Mouse (Mus musculus) liver, embryonic 16.5 days (tissue): ENCODE measurements around the gene Mepce. TPM values are rescaled to one million over a fixed set of nuclear protein-coding genes. Genes with fewer than 3 reads are reported as not detected.
A peak's percentile ranks its signal among the peaks of the same experiment; 100 is the strongest.

ENCODE experiments used
- ATAC-seq: fragments of 200-750 bp; cut with Nextera tagmentation; 2 replicates; pipeline ENCODE4 v1.8.0; 2017; ENCODE audit warnings: low read depth, mild to moderate bottlenecking, moderate number of reproducible peaks, moderate library complexity
- H3K27ac ChIP-seq: fragments of 300-500 bp; sonication (generic); 2 replicates; pipeline ENCODE4 v1.5.1; 2014; ENCODE audit warnings: mild to moderate bottlenecking, low read length
- H3K27me3 ChIP-seq: fragments of 300-500 bp; sonication (generic); 2 replicates; pipeline ENCODE4 v1.6.1; 2014; ENCODE audit warnings: low read depth, low read length, mixed read lengths; ENCODE audit not compliant: control insufficient read depth, insufficient read depth
- H3K36me3 ChIP-seq: fragments of 300-500 bp; sonication (generic); 2 replicates; pipeline ENCODE4 v1.6.1; 2014; ENCODE audit warnings: mild to moderate bottlenecking; ENCODE audit not compliant: control insufficient read depth, insufficient read depth
- H3K4me1 ChIP-seq: fragments of 300-500 bp; sonication (generic); 2 replicates; pipeline ENCODE4 v1.6.1; 2014; ENCODE audit warnings: low read depth, low read length, mixed read lengths; ENCODE audit not compliant: control insufficient read depth
- H3K4me2 ChIP-seq: fragments of 300-500 bp; sonication (generic); 2 replicates; pipeline ENCODE4 v1.6.1; 2014; ENCODE audit warnings: low read depth, low read length, mixed read lengths
- H3K4me3 ChIP-seq: fragments of 300-500 bp; sonication (generic); 2 replicates; pipeline ENCODE4 v1.5.1; 2014; ENCODE audit warnings: low read depth, mild to moderate bottlenecking, low read length
- H3K9ac ChIP-seq: fragments of 300-500 bp; sonication (generic); 2 replicates; pipeline ENCODE4 v1.6.1; 2014; ENCODE audit warnings: low read depth, low read length
- H3K9me3 ChIP-seq: fragments of 300-500 bp; sonication (generic); replicated peaks from 2 replicates; pipeline ENCODE4 v1.6.1; 2016; ENCODE audit warnings: low read length; ENCODE audit not compliant: control insufficient read depth
- WGBS: fragments of 180-500 bp; shearing (Covaris S2); extraction: QIAGEN DNeasy Blood & Tissue Kit; methylation state at CpG from one replicate; pipeline ENCODE4 v1.1.7; 2014; ENCODE audit not compliant: insufficient replicate concordance; 5-methylcytosine and 5-hydroxymethylcytosine counted together
- polyA plus RNA-seq: library from polyadenylated mRNA; unstranded; fragments of >200 nt; fragmentation: Nextera tagmentation; extraction: Ambion mirVana; gene quantifications from 2 replicates; pipeline ENCODE4 v1.2.1, GENCODE M21; 2015

Gene Mepce
- polyA plus RNA-seq, 1 experiment from 2014 or later, result 3.8 TPM

DNA sequence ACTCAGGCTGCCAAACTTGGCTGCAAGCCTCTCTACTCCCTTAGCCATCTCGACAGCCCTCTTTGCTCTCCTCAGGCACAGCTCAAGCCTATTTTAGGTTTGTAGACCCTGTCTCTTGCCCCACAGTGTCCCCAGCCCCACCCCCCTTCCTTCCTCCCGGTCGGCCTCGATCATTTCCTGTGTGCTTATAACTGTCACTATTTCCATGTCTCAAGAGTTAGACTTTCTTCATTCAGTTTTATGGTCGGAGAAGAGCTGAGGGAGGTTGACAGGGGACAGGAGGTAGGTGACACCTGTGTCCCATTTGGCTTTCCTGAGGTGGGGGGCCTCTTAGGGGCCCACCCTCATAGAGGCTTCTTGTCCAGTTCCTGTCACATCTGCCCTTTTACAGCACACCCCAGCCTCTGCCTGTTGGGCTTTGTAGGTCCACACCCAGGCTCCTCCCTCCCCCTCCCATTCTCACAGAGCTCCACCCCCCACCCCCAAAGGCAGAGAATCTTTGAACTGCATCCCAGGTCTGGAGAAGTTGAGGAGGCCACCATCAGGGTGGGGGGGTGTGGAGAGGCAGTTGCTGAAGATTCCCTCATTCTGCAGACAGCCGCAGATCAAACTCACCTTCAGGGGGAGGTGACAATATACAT lies 38.1 kb downstream of the Mepce start:
- H3K4me1 ChIP-seq, result peaks cover 36% of the 10 kb centered on the region

DNA sequence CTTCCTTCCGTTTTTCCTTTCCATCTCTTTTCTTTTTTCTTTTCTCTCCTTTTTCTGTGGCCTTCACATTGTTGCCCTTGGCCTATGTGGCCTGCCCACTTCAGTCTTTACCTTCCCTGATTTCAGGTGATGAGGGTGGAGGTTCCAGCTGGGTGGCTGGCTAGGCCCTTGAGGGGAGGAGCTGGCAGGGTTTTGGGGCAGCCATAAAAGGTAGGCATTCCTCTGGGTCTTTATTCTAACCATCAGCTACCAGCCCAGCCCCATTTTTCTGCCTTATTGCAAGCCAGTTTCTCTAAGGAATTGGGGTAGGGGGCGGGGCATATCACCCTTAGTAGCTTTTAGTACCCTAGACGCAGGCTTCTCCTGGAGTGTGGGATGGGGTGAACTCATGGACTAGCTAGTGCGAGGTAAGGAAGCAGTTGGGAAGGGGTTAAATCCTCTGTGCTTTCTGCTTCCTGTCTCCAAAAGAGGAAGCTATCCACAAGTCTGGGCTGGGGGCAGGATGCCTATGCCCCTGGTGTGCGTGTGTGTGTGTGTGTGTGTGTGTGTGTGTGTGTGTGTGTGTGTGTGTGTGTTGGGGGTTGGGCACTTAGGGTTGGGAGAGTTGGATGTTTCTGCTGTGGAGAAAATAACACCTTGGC lies 39.2 kb downstream of the Mepce start:
- ATAC-seq, result no peak
- Histone ChIP-seq H3K36me3 (peaks cover 18% of the 10 kb centered on the region), H3K4me1 (peaks cover 36% of the 10 kb centered on the region)

More for the DNA sequence above, 38.1 kb downstream of the Mepce start:
- H3K27ac ChIP-seq, result peak overlapping the region; percentile 99
- H3K27me3 ChIP-seq, result no peaks in the 10 kb centered on the region
- H3K9ac ChIP-seq, result peak overlapping the region; percentile 43; the same call in 1 of the 2 replicates
- H3K9me3 ChIP-seq, result no peaks in the 10 kb centered on the region
- ATAC-seq, result no peak
- peak overlapping the region; percentile 88 for H3K4me3 ChIP-seq
- WGBS, result 19% methylated on average over 6 of the region's 6 CpGs
- H3K36me3 ChIP-seq, result peaks cover 20% of the 10 kb centered on the region
- peak overlapping the region; percentile 97 for H3K4me2 ChIP-seq

DNA sequence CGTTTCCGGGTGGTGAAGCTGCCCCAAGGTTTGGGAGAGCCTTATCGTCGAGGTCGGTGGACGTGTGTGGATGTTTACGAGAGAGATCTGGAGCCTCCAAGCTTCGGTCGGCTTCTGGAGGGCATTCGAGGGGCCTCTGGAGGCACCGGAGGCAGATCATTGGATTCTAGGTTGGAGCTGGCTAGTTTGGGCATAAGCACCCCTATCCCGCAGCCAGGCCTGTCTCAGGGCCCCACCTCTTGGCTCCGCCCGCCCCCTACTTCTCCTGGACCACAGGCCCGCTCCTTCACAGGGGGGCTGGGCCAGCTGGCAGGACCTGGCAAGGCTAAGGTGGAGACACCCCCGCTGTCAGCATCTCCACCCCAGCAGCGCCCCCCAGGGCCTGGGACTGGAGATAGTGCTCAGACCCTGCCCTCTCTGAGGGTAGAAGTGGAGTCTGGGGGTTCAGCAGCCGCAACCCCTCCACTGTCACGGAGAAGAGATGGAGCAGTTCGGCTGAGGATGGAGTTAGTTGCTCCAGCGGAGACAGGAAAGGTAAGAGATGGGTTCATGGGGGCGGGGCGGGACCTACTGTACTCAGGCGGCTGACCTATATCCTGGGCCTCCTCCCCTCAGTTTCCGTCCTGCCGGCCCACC lies 40.0 kb downstream of the Mepce start:
- ATAC-seq, result peak; percentile 41
- peaks cover 36% of the 10 kb centered on the region for H3K4me1 ChIP-seq
- peak overlapping the region; percentile 88 for H3K4me3 ChIP-seq
- H3K27ac ChIP-seq, result peak overlapping the region; percentile 99
- H3K27me3 ChIP-seq, result no peaks in the 10 kb centered on the region
- 2% methylated on average over 26 of the region's 26 CpGs for WGBS
- peak overlapping the region; percentile 98 for H3K9ac ChIP-seq
- H3K9me3 ChIP-seq, result no peaks in the 10 kb centered on the region
- H3K36me3 ChIP-seq, result peaks cover 14% of the 10 kb centered on the region
- H3K4me2 ChIP-seq, result peak overlapping the region; percentile 97

More for the DNA sequence above, 39.2 kb downstream of the Mepce start:
- peak overlapping the region; percentile 98 for H3K9ac ChIP-seq
- no peaks in the 10 kb centered on the region for H3K9me3 ChIP-seq
- no peaks in the 10 kb centered on the region for H3K27me3 ChIP-seq
- peak overlapping the region; percentile 88 for H3K4me3 ChIP-seq
- 22% methylated on average over 5 of the region's 5 CpGs for WGBS
- peak overlapping the region; percentile 97 for H3K4me2 ChIP-seq
- H3K27ac ChIP-seq, result peak overlapping the region; percentile 99

DNA sequence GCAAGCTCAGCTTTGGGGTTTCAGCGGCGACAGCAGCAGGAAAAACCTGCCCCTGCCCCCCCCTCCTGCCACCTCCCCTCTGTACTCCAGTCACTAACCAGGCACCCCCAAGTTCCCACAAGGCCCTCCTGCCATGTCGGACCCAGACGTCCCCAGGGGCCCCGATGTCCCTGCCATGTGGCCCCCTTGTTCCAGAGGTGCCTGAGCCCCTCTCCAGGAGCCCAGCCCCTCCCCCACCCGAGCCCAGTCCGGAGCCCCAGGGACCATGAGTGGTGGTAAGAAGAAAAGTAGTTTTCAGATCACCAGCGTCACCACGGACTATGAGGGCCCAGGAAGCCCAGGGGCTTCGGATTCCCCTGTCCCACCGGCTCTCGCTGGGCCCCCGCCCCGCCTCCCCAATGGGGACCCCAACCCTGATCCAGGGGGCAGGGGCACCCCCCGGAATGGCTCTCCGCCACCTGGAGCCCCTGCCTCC lies 40.6 kb downstream of the Mepce start:
- WGBS, result 0% methylated on average over 16 of the region's 16 CpGs
- peaks cover 39% of the 10 kb centered on the region for H3K4me1 ChIP-seq

DNA sequence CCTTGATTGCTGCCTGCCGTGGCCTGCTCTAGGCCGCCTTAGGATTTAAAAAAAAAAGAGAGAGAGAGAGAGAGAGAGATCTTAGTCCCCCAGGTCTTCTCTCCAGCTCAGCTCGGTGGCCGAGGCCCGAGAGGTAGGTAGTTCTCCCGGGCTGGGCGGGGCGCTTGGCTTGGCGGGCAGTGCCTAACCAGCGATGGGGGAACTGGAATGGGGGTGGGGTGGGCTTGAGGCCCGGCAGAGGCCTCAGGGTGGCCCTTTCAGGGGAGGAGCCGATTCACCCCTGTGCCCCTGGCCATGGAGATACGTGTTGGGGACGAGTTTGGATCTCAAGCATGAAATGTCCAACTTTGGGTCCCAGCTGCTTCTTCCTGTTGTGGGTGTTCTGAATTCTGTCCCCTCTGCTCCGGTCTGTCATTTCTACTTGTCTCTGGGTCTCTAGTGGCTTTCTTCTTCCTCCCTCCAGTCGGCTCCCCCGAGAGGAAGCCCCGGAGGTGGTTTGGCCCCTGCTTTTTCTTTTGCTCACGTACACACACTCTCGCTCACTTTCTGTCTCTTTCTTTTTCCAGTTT lies 41.1 kb downstream of the Mepce start:
- Histone ChIP-seq H3K27ac (peak overlapping the region; percentile 99), H3K9ac (peak overlapping the region; percentile 98), H3K4me3 (peak overlapping the region; percentile 88), H3K4me1 (peaks cover 44% of the 10 kb centered on the region), H3K36me3 (peaks cover 5% of the 10 kb centered on the region), H3K4me2 (peak overlapping the region; percentile 97), H3K9me3 (no peaks in the 10 kb centered on the region), H3K27me3 (no peaks in the 10 kb centered on the region)
- WGBS, result under 1% methylated on average over 20 of the region's 20 CpGs
- peak; percentile 63 for ATAC-seq

More for the DNA sequence above, 40.6 kb downstream of the Mepce start:
- H3K36me3 ChIP-seq, result peaks cover 10% of the 10 kb centered on the region
- peak overlapping the region; percentile 88 for H3K4me3 ChIP-seq
- peak overlapping the region; percentile 97 for H3K4me2 ChIP-seq
- ATAC-seq, result no peak
- H3K27ac ChIP-seq, result peak overlapping the region; percentile 99
- H3K9ac ChIP-seq, result peak overlapping the region; percentile 98
- H3K9me3 ChIP-seq, result no peaks in the 10 kb centered on the region
- H3K27me3 ChIP-seq, result no peaks in the 10 kb centered on the region

DNA sequence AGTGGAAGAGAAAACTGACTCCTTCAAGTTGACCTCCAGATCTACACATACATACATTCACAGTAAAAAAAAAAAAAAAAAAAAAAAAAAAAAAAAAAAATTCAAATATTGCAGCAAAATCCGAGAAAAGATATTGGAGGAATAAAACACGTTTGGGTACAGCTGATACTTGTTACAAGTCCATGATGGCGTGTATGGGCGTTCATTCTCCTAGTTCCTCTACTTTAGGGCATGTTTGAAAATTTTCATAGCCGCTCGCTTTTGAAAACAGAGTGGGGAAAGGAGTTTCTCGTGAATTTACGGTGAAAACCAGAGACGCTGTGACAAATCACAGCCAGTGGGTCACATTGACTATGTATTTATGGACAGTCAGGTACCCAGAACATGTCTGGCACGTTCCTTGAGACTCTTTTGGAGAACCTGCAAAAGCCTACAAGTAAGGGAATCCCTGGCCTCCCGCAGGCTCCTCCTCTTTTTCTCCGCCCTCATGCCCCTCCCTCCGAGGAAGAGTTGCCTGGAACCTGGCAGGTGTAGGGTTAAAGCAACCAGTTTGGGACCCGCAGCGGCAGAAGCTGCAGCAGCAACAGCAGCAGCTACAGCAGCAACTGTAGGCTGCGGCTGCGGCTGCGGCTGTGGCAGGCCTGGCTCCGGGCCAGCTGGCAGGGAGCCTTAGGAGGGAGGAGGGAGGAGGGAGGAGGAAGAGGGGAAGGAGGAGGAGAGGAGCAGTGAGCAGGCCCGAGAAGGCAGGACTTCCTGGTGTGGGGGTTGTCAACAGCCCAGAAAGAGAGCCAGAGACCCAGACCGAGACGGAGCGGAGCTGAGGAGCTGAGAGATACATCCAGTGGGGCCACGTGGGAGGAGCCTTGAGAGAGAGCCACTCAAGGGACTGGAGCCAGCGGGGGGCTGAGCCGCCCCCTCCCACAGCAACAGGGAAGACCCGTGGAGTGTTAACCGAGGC lies 42.0 kb downstream of the Mepce start, which contains the start of gene Tsc22d4:
Tsc22d4 (plus strand) TSS at position 517 of the 958 bp plus-strand sequence.
- Histone ChIP-seq H3K4me2 (peak within 1 kb of the TSS; percentile 97), H3K27ac (peak within 1 kb of the TSS; percentile 99), H3K27me3 (no peaks in the 10 kb centered on the region), H3K9me3 (no peaks in the 10 kb centered on the region), H3K4me3 (peak within 1 kb of the TSS; percentile 88), H3K9ac (peak within 1 kb of the TSS; percentile 98), H3K4me1 (peaks cover 53% of the 10 kb centered on the region), H3K36me3 (no peaks in the 10 kb centered on the region)
- WGBS, result 4% methylated on average over 28 of the region's 28 CpGs
- ATAC-seq, result peak; percentile 74

DNA sequence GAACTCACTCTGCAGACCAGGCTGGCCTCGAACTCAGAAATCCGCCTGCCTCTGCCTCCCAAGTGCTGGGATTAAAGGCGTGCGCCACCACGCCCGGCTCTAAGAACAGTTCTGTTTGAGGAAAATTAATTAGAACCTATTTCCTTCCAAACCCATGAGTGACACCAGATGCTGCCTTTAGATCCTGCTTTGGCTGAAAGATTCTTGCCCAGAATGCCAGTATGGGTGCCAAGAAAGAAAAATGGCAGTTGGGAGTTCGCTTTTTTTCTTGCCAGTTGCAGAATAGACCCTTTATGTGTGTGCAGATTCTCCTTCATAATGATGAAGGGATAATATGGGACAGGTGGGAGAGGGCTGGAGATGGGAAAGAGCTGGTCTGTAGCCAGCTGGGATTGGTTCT lies 43.3 kb downstream of the Mepce start:
- ATAC-seq, result no peak
- Histone ChIP-seq H3K36me3 (no peaks in the 10 kb centered on the region), H3K27me3 (no peaks in the 10 kb centered on the region), H3K4me3 (no peak overlapping the region), H3K4me2 (no peak overlapping the region), H3K9ac (no peak overlapping the region), H3K9me3 (no peaks in the 10 kb centered on the region), H3K27ac (no peak overlapping the region), H3K4me1 (peaks cover 56% of the 10 kb centered on the region)
- 84% methylated on average over 7 of the region's 7 CpGs for WGBS

DNA sequence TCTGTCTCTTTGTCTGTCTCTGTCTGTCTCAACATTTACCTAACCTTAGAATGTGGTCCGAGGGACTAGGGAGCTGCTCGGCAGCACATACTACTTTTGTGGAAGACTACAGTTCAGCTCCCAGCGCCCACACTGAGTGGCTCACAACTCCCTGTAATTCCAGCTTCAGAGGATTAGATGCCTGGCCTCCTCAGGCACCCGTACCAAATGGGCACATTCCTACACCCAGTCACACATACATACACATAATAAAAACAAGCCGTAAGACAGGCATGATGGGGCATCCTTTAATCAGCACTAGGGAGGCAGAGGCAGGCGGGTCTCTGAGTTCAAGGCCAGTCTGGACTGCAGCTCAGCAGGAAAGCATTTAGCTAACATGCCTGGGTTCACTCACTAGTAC lies 44.6 kb downstream of the Mepce start:
- no peak for ATAC-seq
- peaks cover 42% of the 10 kb centered on the region for H3K4me1 ChIP-seq
- H3K27ac ChIP-seq, result no peak overlapping the region
- no peaks in the 10 kb centered on the region for H3K36me3 ChIP-seq
- no peak overlapping the region for H3K4me2 ChIP-seq
- WGBS, result 82% methylated on average over 6 of the region's 6 CpGs
- H3K9me3 ChIP-seq, result no peaks in the 10 kb centered on the region
- no peaks in the 10 kb centered on the region for H3K27me3 ChIP-seq
- H3K4me3 ChIP-seq, result no peak overlapping the region
- no peak overlapping the region for H3K9ac ChIP-seq
